Mouse (Mus musculus): ENCODE data around the gene 1110032A03Rik.

1110032A03Rik gene

DNA sequence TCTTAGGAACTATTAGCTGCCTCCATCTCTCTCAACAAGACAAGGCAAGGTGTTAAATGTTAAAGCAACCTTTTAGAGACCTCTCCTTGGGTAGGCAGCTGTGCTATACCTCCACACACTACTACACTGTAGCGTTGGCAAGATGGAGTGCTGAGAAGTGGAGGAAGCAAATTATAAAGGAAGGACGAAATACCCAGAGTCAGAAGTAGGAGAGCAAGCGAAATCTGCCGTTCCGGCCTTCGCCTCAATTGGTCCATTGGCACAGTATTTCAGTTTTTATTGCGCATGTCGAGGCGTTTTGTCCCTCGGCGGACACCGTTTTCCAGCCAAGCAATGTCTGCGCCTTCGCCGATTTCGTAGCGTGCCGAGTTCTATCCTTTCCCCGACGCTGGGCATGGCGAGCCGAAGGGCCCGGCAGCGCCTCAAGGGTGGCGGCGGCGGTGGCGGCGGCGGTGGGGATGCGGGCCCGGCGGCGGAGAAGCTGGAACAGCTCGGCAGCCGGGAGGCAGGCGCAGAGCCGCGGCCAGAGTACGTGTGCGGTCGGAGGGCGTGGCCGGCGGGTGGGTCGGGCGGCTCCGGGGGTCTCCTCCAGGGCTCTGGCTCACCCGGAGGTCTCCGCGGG lies at the start of gene 1110032A03Rik, which contains the start of gene Alg9:
TSS of gene 1110032A03Rik (minus strand) at position 530 of the 622 bp plus-strand sequence.
TSS of gene Alg9 (plus strand) at position 29 of the 622 bp plus-strand sequence.
- in situ Hi-C loops (cut with MboI; ENCODE audit: low pct_unique_long_range_greater_than_20kb in 1 of 2, low sequenced_read_pairs in 2 of 2, unreplicated experiment in 1 of 2), result no loop called here

DNA sequence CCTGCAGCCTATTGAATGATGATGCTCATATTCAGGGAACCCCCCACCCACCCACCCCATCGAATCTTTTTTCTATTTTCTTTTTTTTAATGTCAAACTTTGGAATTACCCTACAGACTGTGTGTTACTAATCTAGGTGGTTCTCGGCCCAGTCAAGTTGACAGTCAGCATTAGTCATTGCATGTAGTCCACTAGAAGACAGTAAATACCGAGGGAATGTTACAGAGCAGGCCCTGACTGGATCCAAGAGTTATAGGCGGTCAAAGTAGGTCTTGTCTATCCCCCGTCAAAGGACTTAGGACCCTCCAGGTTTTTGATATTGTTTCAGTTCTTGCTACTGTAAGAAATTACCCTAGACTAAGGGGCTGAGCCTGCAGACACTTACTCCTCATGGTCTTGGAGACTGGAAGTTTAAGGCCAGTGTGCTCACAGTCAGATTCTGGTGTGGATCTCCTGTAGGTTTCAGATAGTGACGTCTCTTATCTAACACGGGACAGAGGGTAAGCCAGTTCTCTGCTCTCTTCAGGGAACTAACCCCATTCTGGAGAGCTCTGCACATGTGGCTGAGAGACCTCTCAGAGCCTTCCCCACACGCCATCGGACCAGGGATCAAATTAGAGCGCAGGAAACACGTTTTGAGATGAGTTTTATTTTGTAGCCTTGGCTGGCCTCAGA lies 48.6 kb upstream of the 1110032A03Rik start:
- in situ Hi-C loops (cut with MboI; ENCODE audit: low pct_unique_long_range_greater_than_20kb in 1 of 2, low sequenced_read_pairs in 2 of 2, unreplicated experiment in 1 of 2), result no loop called here

DNA sequence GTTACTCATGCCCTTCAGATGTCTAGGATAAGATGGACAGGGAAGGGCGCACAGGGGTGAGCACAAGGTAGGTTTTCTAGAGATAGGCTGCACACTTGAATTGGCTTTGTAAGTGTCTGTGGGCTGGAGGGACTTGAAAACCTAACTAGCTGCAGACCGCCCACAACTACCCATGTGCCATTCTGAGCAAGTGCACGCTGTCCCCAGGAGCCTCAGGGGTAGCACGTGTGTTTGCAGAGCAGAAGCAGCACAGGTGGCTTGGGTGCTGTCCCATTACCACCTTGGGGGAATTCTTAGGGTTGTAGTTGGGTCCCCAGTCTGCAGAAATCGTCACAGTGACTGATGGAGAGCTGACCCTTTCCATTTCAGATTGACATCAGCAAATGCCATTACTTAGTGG lies 46.9 kb upstream of the 1110032A03Rik start:
- in situ Hi-C loops (cut with MboI; ENCODE audit: low pct_unique_long_range_greater_than_20kb in 1 of 2, low sequenced_read_pairs in 2 of 2, unreplicated experiment in 1 of 2), result no loop called here

DNA sequence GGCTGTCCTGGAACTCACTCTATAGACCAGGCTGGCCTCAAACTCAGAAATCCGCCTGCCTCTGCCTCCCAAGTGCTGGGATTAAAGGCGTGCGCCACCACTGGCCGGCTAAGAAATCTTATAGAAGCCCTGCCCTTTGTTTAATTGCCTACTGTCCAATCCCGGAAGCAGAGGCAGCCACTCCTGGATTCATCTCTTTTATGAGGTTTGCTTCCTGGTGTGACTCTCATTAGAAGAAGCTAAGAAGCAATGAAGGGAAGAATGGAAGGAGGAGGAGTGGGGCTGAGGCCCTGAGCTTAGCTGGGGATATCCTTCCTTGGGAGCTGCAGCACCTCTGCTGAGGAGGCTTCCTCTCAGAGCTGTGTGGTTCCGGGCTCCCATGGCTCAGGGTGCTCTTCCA lies 46.3 kb upstream of the 1110032A03Rik start:
- in situ Hi-C loops (cut with MboI; ENCODE audit: low pct_unique_long_range_greater_than_20kb in 1 of 2, low sequenced_read_pairs in 2 of 2, unreplicated experiment in 1 of 2), result no loop called here

DNA sequence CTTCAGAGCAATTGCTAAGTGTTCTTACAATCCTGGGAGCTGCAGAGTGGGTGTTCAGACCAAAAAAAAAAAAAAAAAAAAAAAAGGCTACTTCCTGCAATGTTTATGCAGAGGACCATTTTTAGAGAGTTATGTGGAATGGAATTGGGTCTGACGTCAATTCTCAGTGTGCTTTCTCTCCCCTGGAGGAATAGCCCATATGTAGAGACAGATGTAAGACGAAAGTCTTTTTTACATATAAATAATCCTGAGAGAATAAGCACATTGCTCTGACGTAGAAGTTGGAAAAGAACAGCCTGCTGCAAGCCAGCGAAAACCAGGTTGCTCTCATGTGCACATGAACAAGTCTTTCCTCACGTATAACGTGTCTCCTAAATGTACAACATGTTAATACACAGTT lies 44.4 kb upstream of the 1110032A03Rik start:
- in situ Hi-C loops (cut with MboI; ENCODE audit: low pct_unique_long_range_greater_than_20kb in 1 of 2, low sequenced_read_pairs in 2 of 2, unreplicated experiment in 1 of 2), result no loop called here

DNA sequence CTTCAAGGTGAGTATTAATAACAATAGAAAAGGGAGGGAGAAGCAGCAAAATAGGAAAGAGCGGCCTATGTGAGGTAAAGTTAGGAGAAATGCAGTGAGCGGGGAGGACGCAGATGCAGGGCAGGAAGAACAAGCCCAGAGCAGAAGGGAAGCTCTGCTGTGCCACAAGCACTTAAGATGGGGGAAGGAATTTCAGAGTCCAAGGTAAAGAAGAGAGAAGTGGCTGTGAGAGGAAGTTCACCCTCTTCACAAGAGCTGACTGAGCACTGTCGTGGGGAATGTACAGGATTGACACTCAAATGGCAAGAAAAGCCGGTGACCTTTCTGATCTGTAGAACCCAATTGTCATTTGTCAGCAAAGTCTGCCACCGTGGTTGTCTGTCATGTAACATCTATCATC lies 42.7 kb upstream of the 1110032A03Rik start:
- in situ Hi-C loops (cut with MboI; ENCODE audit: low pct_unique_long_range_greater_than_20kb in 1 of 2, low sequenced_read_pairs in 2 of 2, unreplicated experiment in 1 of 2), result no loop called here

DNA sequence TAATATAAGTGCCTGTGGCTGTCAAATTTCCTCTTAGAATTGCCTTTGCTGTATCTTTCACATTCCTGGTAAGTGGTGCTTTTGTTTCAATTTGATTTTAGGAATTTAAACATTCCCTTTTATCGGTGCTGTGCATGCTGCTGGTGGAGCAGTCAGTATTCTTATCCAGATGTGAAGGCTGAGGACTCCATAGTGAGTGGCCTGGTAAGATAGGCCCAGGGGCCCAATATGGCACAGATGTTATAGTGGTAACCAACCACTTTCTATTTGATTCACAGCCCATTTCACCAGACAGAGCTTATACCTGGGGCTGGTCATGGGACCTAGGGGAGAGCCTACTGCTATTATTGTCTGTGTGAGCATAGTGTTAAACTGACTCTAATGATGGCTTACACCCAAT lies 41.2 kb upstream of the 1110032A03Rik start:
- in situ Hi-C loops (cut with MboI; ENCODE audit: low pct_unique_long_range_greater_than_20kb in 1 of 2, low sequenced_read_pairs in 2 of 2, unreplicated experiment in 1 of 2), result no loop called here

DNA sequence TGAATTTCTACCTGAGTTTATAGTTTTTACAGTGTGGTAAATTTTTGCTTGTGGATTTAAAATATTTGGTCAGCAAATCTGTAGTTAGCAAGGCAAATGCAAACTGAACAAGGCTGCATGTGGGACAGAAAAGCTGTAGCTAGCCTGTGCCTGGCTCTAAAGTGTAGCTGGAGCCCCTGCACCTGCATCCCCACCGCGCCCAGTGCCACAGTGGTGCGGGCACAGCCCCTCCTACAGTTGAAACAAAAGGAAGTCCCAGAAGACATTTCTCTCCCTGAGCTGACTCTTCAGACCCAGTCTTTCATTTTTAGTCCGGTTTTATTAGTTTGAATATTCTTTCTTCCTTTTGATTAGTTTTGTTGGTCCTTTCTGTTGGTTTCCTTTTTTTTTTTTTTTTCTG lies 40.3 kb upstream of the 1110032A03Rik start:
- in situ Hi-C loops (cut with MboI; ENCODE audit: low pct_unique_long_range_greater_than_20kb in 1 of 2, low sequenced_read_pairs in 2 of 2, unreplicated experiment in 1 of 2), result no loop called here

DNA sequence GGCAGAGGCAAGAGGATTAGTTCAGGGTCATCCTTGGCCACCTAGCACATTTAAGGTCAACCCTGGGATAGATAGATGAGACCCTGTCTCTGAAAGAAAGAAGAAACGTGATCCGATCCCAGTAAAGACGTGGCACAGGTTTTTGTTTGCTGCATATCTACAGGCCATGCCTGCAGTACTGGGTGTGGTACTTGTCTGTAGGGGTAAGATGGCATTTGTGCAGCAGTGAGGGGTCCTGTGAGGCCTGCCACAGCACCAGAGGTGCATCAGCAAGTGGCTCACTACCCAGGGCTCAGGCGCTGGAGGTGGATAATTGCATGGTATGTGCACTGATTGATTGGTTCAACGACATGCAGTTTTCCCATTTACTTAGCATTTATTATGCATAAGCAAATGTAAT lies 38.5 kb upstream of the 1110032A03Rik start:
- in situ Hi-C loops (cut with MboI; ENCODE audit: low pct_unique_long_range_greater_than_20kb in 1 of 2, low sequenced_read_pairs in 2 of 2, unreplicated experiment in 1 of 2), result no loop called here

DNA sequence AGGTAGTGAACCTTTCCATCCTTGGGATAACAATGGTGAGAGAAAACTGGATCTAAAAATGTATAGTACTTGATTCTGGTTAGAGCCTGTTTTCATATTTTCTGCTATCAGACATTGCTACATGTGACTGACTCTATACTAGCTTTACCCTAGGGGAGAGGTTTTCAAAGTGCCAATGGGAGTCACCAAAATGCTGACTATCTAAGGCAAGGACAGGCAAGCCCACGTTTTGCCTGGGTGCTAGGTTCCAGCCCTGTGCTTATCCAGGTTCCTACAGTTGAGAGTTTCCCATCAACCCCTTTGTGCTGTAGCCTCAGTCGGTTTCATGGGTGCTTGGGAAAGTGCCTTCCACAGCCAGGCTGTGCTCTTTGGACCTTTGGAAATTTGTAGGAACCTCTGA lies 36.4 kb upstream of the 1110032A03Rik start:
- in situ Hi-C loops (cut with MboI; ENCODE audit: low pct_unique_long_range_greater_than_20kb in 1 of 2, low sequenced_read_pairs in 2 of 2, unreplicated experiment in 1 of 2), result no loop called here

DNA sequence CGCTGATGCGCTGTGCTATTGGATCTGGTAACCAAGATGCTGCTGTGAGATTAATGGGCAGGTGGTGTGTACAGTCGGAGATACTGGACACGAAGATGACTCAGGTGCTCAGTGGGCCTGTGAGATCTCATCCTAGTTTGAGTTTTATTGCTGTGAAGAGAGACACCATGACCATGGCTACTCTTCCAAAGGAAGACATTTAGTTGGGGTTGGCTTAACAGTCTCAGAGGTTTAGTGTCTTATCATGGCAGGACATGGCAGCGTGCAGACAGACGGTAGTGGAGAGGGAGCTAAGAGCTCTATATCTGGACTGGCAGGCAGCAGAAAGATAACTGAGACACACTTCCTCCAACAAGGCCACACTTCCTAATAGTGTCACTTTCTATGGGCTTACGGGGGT lies 35.9 kb upstream of the 1110032A03Rik start:
- in situ Hi-C loops (cut with MboI; ENCODE audit: low pct_unique_long_range_greater_than_20kb in 1 of 2, low sequenced_read_pairs in 2 of 2, unreplicated experiment in 1 of 2), result no loop called here

DNA sequence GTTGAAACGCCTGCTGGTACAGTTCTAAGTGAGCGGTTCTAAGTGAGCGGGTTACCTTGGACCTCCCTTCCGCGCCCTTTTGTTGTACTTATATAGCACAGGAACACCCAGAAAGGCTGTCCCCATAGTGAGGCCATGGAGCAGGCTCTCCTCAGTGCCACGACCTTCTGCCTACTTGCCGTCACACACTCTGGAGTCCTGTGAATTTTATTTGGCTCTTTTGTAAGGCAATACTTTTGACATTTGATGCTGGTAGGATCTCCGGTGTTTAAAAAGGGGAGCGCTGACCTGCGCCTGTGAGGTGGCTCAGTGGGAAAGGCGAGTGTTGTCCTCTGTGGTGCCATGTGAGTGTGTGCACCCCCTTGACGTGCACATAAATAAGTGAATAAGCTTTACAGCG lies 33.8 kb upstream of the 1110032A03Rik start:
- in situ Hi-C loops (cut with MboI; ENCODE audit: low pct_unique_long_range_greater_than_20kb in 1 of 2, low sequenced_read_pairs in 2 of 2, unreplicated experiment in 1 of 2), result no loop called here

DNA sequence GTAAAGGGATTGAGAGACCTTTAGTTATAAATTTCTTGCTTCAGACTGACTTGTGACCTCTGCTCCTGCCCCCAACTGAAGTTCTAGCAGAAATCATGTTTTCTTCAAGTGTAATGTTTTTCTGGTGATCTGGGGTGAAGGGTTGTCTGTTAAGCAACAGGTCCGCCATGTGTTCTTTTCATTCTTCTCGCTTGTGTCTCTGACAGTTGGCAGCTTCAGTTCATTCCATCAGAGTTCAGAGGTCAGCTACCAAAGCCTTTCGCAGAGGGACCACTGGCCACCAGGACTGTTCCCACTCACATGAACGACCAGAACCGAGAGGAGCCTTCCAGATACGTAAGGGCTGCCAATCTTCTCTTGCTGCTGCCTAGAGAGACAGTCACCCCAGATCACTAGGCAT lies 33.2 kb upstream of the 1110032A03Rik start:
- in situ Hi-C loops (cut with MboI; ENCODE audit: low pct_unique_long_range_greater_than_20kb in 1 of 2, low sequenced_read_pairs in 2 of 2, unreplicated experiment in 1 of 2), result no loop called here

DNA sequence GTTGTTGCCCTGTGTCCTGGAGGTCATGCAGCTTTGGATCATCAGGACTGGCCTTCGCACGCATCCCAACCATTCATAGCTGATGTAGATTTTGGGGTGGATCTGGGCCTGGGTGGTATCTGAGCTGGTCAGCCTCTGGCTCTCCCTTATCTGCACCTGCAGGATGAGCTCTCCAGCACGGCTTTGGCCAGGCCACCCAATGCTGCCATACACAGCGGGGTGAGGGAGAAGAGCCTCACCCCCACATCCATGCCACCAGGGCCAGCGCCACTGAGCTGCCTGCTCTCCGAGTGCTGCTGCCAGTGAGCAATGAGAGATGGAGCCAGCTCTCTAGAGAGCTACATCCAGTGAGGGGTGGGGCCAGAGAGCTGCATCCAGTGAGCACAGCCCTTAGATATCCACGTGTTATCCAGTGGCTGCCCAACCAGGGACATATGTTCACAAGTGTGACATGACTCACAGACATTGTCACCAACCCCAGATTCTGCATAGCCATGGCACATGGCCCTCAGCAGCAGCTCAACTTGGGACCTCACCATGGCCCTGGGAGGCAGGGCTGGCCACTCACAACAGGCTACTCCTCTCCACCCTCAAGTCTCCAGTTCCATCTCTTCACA lies 27.8 kb upstream of the 1110032A03Rik start:
- in situ Hi-C loops (cut with MboI; ENCODE audit: low pct_unique_long_range_greater_than_20kb in 1 of 2, low sequenced_read_pairs in 2 of 2, unreplicated experiment in 1 of 2), result no loop called here

DNA sequence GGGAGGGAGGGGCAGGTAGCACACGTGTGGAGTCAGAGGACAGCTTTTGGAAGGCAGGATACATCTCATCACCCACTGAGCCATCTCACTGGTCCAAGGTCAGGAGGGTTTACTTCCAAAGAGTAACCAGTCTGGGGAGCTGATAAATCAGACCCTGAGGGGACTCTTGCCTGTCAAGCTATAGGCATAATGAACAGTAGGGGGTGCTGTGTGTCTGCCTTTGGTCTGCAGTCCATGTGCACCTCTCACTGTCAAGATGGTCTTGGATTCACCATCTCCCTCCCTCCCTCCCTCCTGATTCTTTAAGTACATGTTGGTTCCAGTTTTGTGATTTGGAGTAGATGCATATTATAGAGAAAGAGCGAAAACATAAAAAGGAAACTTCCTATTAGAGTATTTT lies 25.7 kb upstream of the 1110032A03Rik start:
- in situ Hi-C loops (cut with MboI; ENCODE audit: low pct_unique_long_range_greater_than_20kb in 1 of 2, low sequenced_read_pairs in 2 of 2, unreplicated experiment in 1 of 2), result no loop called here

DNA sequence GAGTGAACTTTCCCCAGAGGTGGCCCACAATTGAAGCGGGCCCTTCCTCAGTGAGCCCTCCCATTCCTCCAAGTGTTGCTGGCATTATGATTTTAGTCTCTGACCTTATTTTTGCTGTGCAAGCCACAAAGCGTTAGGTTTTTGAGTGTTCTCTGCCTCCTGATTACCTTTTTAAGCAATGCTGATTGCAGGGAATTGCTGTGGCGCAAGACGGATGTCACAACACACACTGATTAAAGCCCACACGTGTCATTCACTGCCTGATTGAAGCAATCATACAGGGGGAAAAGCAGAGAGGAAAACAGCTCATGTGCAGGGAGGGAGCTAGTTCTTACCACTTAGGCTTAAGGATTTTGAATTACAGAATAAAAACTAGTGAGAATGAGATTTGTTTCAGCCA lies 23.0 kb upstream of the 1110032A03Rik start:
- in situ Hi-C loops (cut with MboI; ENCODE audit: low pct_unique_long_range_greater_than_20kb in 1 of 2, low sequenced_read_pairs in 2 of 2, unreplicated experiment in 1 of 2), result no loop called here

DNA sequence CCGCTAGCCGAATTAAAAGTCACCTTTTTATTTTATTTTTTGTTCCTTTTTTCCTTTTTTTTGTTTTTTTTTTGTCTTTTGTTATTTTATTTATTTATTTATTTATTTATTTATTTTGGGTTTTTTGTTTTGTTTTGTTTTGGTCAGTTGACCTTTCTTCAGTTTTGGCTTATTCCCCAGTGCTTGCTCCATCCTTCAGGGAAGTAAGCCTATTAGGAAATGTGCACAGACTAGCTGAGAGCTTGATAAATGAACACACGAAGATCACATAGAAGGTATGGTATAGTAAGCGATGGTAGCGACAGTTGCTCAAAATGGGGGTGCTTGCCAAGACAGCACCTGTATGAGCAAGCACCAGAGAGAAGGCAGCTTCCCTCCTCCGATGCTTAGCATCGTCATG lies 22.3 kb upstream of the 1110032A03Rik start:
- in situ Hi-C loops (cut with MboI; ENCODE audit: low pct_unique_long_range_greater_than_20kb in 1 of 2, low sequenced_read_pairs in 2 of 2, unreplicated experiment in 1 of 2), result no loop called here

DNA sequence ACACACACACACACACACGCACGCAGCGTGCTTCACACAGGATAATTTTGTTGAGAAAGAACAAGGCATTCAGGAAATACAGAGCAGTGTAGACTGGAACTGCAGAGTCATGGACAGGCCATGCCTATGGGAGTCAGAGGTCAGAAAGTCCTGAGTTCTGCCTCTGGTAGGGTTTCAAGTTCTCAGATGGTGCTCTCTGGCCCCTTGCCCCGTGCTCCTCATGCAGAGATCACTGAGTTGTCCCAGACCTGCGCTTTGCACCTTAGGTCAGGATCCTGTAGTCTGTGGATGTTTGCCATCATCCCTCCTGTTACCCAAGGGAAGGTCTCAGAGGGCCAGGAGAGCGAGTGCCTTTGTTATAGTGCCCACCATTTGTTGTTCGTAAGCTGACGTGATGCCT lies 21.5 kb upstream of the 1110032A03Rik start:
- in situ Hi-C loops (cut with MboI; ENCODE audit: low pct_unique_long_range_greater_than_20kb in 1 of 2, low sequenced_read_pairs in 2 of 2, unreplicated experiment in 1 of 2), result no loop called here

DNA sequence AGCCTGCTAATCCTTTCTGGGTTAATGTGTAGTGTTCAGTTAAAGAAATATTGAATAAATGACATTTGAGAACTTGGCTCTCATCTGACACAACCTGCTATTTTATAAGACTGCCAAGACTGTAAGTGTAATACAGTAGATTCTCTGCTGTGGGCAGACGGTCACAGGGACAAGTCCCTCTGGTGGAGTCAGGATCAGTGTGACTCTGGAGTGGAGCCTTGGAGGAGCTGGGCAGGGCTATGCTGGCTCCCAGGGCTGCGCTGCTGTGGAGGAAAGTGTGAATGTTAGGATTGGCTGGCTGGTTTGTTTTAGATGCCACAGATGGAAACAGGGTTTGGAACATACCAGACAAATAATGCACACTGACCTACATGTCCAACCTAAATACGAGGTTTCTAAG lies 19.9 kb upstream of the 1110032A03Rik start:
- in situ Hi-C loops (cut with MboI; ENCODE audit: low pct_unique_long_range_greater_than_20kb in 1 of 2, low sequenced_read_pairs in 2 of 2, unreplicated experiment in 1 of 2), result no loop called here

DNA sequence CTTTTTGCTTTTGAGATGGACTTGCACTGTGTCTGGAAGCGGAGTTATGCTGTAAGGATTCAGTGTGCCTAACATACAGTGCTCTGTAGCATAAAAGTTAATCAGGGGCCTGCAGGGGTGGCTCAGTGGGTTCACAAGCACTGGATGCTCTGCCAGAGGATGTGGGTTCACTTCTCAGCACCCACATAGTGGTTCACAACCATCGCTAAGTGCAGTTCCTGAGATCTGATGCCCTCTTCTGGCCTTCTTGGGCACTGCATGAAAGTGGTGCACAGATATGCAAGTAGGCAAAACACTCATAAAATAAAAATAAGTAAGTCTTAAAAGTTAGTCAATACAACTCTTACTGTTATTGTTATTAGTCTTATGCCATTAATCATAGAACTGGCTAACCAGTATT lies 6.8 kb upstream of the 1110032A03Rik start:
- in situ Hi-C loops (cut with MboI; ENCODE audit: low pct_unique_long_range_greater_than_20kb in 1 of 2, low sequenced_read_pairs in 2 of 2, unreplicated experiment in 1 of 2), result loop anchor here in 1 of 2 experiments (10.0 kb wide), 1 partner anchor 107 kb away; no protein-coding TSS in a partner anchor
